In the genomic region with DNA sequence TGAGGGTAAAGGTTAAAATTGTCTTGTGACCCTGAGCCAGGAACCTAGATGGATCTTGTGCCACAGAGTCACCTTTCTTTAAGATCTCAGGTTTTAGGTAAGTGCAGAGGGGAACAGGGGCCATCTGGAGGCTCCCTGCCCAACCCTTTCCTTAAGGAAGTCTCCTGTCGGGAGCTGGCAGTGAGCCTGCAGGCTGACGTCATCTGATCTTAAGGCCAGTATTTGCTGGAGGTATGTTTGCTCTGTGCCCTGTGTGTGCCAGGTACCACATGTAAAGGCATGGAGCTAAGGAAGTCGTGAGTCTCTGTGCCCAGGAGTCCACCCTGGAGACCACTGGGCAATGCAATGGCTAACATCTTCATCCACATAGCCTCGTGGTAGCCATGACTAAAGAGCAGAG, we compare ENCODE assay signal across 12 mouse cellular contexts. TPM values are rescaled to one million over a fixed set of nuclear protein-coding genes. Genes with fewer than 3 reads are reported as not detected.
DNase-seq lines count a peak whose midpoint lies in the region; ATAC-seq and TF ChIP-seq lines count a peak whose summit lies in the region.
"Had no signal": no experiment of that assay in that cellular context is flagged by ENCODE, and none has a peak within 500 bp of the region (broad histone marks: within the 10 kb centered on the region; RNA-seq: fewer than 3 reads in every experiment).

No protein-coding gene starts in this region.

- H3K27ac ChIP-seq in cerebellum, adult 2 months (ENCODE audit: insufficient read depth, low read length) = no peak overlapping the region
- peak overlapping the region; percentile 38 for H3K27ac ChIP-seq in midbrain, embryonic 10.5 days (replicated peaks)
- no peak overlapping the region for H3K27ac ChIP-seq in midbrain, embryonic 15.5 days
- H3K27ac ChIP-seq in stomach, embryonic 16.5 days (ENCODE audit: low read length) = no peak overlapping the region
- H3K27ac ChIP-seq: liver, embryonic 15.5 days had no signal

- peaks cover 4% of the 10 kb centered on the region; the same call in 1 of the 2 replicates for H3K4me1 ChIP-seq in cerebellum, adult 2 months (ENCODE audit: control insufficient read depth, insufficient read depth, low read length)
- peaks cover 29% of the 10 kb centered on the region for H3K4me1 ChIP-seq in midbrain, embryonic 10.5 days
- H3K4me1 ChIP-seq in midbrain, embryonic 15.5 days = no peaks in the 10 kb centered on the region
- peaks cover 12% of the 10 kb centered on the region for H3K4me1 ChIP-seq in stomach, embryonic 16.5 days (ENCODE audit: control insufficient read depth, insufficient read depth, low read length)
- H3K4me1 ChIP-seq: liver, embryonic 15.5 days had no signal

- H3K4me3 ChIP-seq in cerebellum, adult 2 months (replicated peaks; ENCODE audit: insufficient read depth, low read depth, low read length) = no peak overlapping the region
- H3K4me3 ChIP-seq in midbrain, embryonic 10.5 days = no peak overlapping the region
- H3K4me3 ChIP-seq in midbrain, embryonic 15.5 days = no peak overlapping the region
- H3K4me3 ChIP-seq in stomach, embryonic 16.5 days (replicated peaks; ENCODE audit: low read length) = no peak overlapping the region
- H3K4me3 ChIP-seq: liver, embryonic 15.5 days; myocyte had no signal

- H3K27me3 ChIP-seq in cerebellum, adult 2 months (ENCODE audit: control insufficient read depth, insufficient read depth, low read length) = no peaks in the 10 kb centered on the region
- no peaks in the 10 kb centered on the region for H3K27me3 ChIP-seq in midbrain, embryonic 10.5 days (ENCODE audit: low read depth, poor library complexity, severe bottlenecking)
- H3K27me3 ChIP-seq in midbrain, embryonic 15.5 days (replicated peaks) = no peaks in the 10 kb centered on the region
- H3K27me3 ChIP-seq in stomach, embryonic 16.5 days (ENCODE audit: control insufficient read depth, insufficient read depth, low read length) = no peaks in the 10 kb centered on the region

- no peak for ATAC-seq in midbrain, embryonic 15.5 days (replicated peaks)
- peak; percentile 78; the same call in 1 of the 2 replicates for ATAC-seq in stomach, embryonic 16.5 days (ENCODE audit: insufficient read depth, low FRiP score)
- ATAC-seq: forebrain, embryonic 16.5 days had no signal

- no peak for TF ChIP-seq CTCF in cerebellum, adult 2 months (IDR thresholded peaks at IDR 0.05; ENCODE audit: borderline replicate concordance, insufficient read depth, low read depth, low read length)

- no peaks in the 10 kb centered on the region for H3K36me3 ChIP-seq in midbrain, embryonic 10.5 days
- H3K36me3 ChIP-seq in midbrain, embryonic 15.5 days (replicated peaks) = no peaks in the 10 kb centered on the region
- no peaks in the 10 kb centered on the region for H3K36me3 ChIP-seq in stomach, embryonic 16.5 days (ENCODE audit: control insufficient read depth, insufficient read depth, low read length)
- H3K36me3 ChIP-seq: liver, embryonic 15.5 days had no signal

- WGBS in cerebellum, adult 2 months = 32% methylated on average over 4 of the region's 4 CpGs
- WGBS in midbrain, embryonic 10.5 days = 73% methylated on average over 4 of the region's 4 CpGs
- WGBS in midbrain, embryonic 15.5 days = 77% methylated on average over 4 of the region's 4 CpGs
- whole genome bisulfite sequencing in stomach, embryonic 16.5 days = 56% methylated on average over 4 of the region's 4 CpGs

- H3K9ac ChIP-seq in midbrain, embryonic 15.5 days = no peak overlapping the region
- H3K9ac ChIP-seq in stomach, embryonic 16.5 days (ENCODE audit: low read length) = no peak overlapping the region
- H3K9ac ChIP-seq: liver, embryonic 15.5 days had no signal

- DNase-seq in cerebellum, adult 2 months = peak; percentile 20 to 22
- no peak for DNase-seq in cerebellum, adult 8-10 months
- no peak for DNase-seq in midbrain, embryonic 10.5 days (ENCODE audit: low spot score)
- peak; percentile 59 to 69 for DNase-seq in kidney, postnatal 4 days
- no peak for DNase-seq in thymus, postnatal 0 days (ENCODE audit: low spot score)
- DNase-seq in left cerebral cortex, adult 8-10 months (ENCODE audit: low spot score in 2 of 2) = no peak
- DNase-seq: B cell, adult 2 months had no signal

- no peak overlapping the region for H3K4me2 ChIP-seq in midbrain, embryonic 15.5 days
- H3K4me2 ChIP-seq in stomach, embryonic 16.5 days (ENCODE audit: low read depth, low read length) = no peak overlapping the region
- H3K4me2 ChIP-seq: liver, embryonic 15.5 days had no signal

- H3K9me3 ChIP-seq in midbrain, embryonic 10.5 days (replicated peaks) = no peaks in the 10 kb centered on the region
- no peaks in the 10 kb centered on the region for H3K9me3 ChIP-seq in midbrain, embryonic 15.5 days
- no peaks in the 10 kb centered on the region for H3K9me3 ChIP-seq in stomach, embryonic 16.5 days (replicated peaks; ENCODE audit: control insufficient read depth, low read length)
- H3K9me3 ChIP-seq: liver, embryonic 15.5 days had no signal

- TF ChIP-seq POLR2A in cerebellum, adult 2 months (IDR thresholded peaks at IDR 0.05; ENCODE audit: borderline replicate concordance, insufficient read depth, low read length) = no peak

RNA-seq across cellular contexts. Expression of a gene that starts 27.6 kb away (rescaled TPM):
- 5.7 and 6.2 TPM in 2 replicates for polyA plus RNA-seq in cerebellum, adult 2 months (2012; rRNA removed)
- polyA plus RNA-seq in midbrain, embryonic 10.5 days (2016; fragmentation: Nextera tagmentation; extraction: Ambion mirVana) = 67.9 and 70.0 TPM in 2 replicates
- polyA plus RNA-seq in midbrain, embryonic 15.5 days (2015; fragmentation: Nextera tagmentation; extraction: Ambion mirVana) = 20.7 and 21.7 TPM in 2 replicates
- 23.2 and 23.7 TPM in 2 replicates for polyA plus RNA-seq in stomach, embryonic 16.5 days (2015; fragmentation: Nextera tagmentation; extraction: Ambion mirVana)
- 48.9 and 50.4 TPM in 2 replicates for polyA plus RNA-seq in thymus, postnatal 0 days (2015; fragmentation: Nextera tagmentation; extraction: Ambion mirVana)
- 10 to 100 TPM; 28.4 to 33.8 (median 31.9) TPM for total RNA-seq in left cerebral cortex, adult 8-10 months (2022)

Comparison
In these comparisons a context has a peak if more than half of its experiments do, and no peak if none do; other contexts are left out.
1. DNase-seq: peak in cerebellum, adult 2 months (2 of 2) and kidney, postnatal 4 days (2 of 2); none in cerebellum, adult 8-10 months (single experiment), midbrain, embryonic 10.5 days (single experiment), thymus, postnatal 0 days (single experiment) and left cerebral cortex, adult 8-10 months (0 of 2).